Mouse (Mus musculus) neural tube, embryonic 13.5 days (tissue): Measurements from ENCODE around the gene Trim69. TPM values are rescaled to one million over a fixed set of nuclear protein-coding genes. Genes with fewer than 3 reads are reported as not detected.

Experiments
- ATAC-seq: fragments of 200-750 bp; cut with Nextera tagmentation; 2 replicates; pipeline ENCODE4 v1.8.0; 2017; ENCODE audit warnings: low read depth, mild to moderate bottlenecking, moderate TSS enrichment, moderate library complexity
- H3K27ac ChIP-seq: fragments of 300-500 bp; sonication (generic); replicated peaks from 2 replicates; pipeline ENCODE4 v1.5.1; 2015; ENCODE audit warnings: moderate library complexity, mild to moderate bottlenecking, inconsistent platforms
- H3K27me3 ChIP-seq: fragments of 300-500 bp; sonication (generic); 2 replicates; pipeline ENCODE4 v1.6.1; 2015; ENCODE audit warnings: mild to moderate bottlenecking, inconsistent platforms
- H3K36me3 ChIP-seq: fragments of 300-500 bp; sonication (generic); 2 replicates; pipeline ENCODE4 v1.6.1; 2015; ENCODE audit warnings: mild to moderate bottlenecking, inconsistent platforms
- H3K4me1 ChIP-seq: fragments of 300-500 bp; sonication (generic); replicated peaks from 2 replicates; pipeline ENCODE4 v1.6.1; 2015; ENCODE audit warnings: inconsistent platforms
- H3K4me2 ChIP-seq: fragments of 300-500 bp; sonication (generic); 2 replicates; pipeline ENCODE4 v1.6.1; 2015; ENCODE audit warnings: inconsistent platforms, mild to moderate bottlenecking, moderate library complexity
- H3K4me3 ChIP-seq: fragments of 300-500 bp; sonication (generic); 2 replicates; pipeline ENCODE4 v1.5.1; 2015; ENCODE audit warnings: mild to moderate bottlenecking, inconsistent platforms
- H3K9ac ChIP-seq: fragments of 300-500 bp; sonication (generic); 2 replicates; pipeline ENCODE4 v1.6.1; 2015; ENCODE audit warnings: moderate library complexity, mild to moderate bottlenecking, inconsistent platforms
- H3K9me3 ChIP-seq: fragments of 300-500 bp; sonication (generic); 2 replicates; pipeline ENCODE4 v1.6.1; 2016; ENCODE audit warnings: inconsistent platforms
- WGBS: fragments of 180-500 bp; shearing (Covaris S2); methylation state at CpG from one replicate; pipeline ENCODE4 v1.1.7; 2015; 5-methylcytosine and 5-hydroxymethylcytosine counted together
- polyA plus RNA-seq: library from polyadenylated mRNA; unstranded; fragments of >200 nt; fragmentation: Nextera tagmentation; extraction: Ambion mirVana; gene quantifications from 2 replicates; pipeline ENCODE4 v1.2.1, GENCODE M21; 2015

Gene Trim69
- polyA plus RNA-seq, 1 experiment from 2014 or later = not detected

- ATAC-seq = no peak
- no peaks in the 10 kb centered on the region for H3K27me3 ChIP-seq
- no peaks in the 10 kb centered on the region for H3K9me3 ChIP-seq
- WGBS = 95% methylated on average over 3 of the region's 3 CpGs
- no peak overlapping the region for H3K4me2 ChIP-seq
- peaks cover 7% of the 10 kb centered on the region for H3K4me1 ChIP-seq
- H3K27ac ChIP-seq = no peak overlapping the region
- no peak overlapping the region for H3K4me3 ChIP-seq
- no peaks in the 10 kb centered on the region for H3K36me3 ChIP-seq
- no peak overlapping the region for H3K9ac ChIP-seq
Observed at GRCm38 (mm10) chr2:122143111-122143510, 17.4 kb upstream of the Trim69 start.

DNA sequence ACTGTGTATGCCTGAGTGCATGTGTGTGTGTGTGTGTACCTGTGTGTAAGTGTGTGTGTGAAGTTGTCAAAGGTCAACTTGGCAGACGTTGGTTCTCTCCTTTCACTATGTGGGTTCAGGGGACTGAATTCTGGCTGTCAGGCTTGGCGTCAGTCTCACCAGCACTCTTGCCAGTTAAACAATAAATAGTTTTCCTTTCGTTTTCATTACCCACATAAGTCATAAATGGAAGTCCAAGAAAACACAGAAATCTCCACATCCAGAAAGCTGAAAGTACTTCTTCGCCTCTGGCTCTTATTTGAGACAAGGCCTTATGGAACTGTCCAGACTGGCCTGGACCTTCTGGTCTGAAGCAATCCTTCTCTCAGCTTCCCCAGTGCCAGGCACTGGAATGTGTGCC is 14.7 kb upstream of the Trim69 start:
- no peaks in the 10 kb centered on the region for H3K36me3 ChIP-seq
- 73% methylated on average over 4 of the region's 4 CpGs for WGBS
- no peak overlapping the region for H3K9ac ChIP-seq
- H3K27ac ChIP-seq = no peak overlapping the region
- ATAC-seq = no peak
- no peaks in the 10 kb centered on the region for H3K27me3 ChIP-seq
- H3K9me3 ChIP-seq = no peaks in the 10 kb centered on the region
- no peak overlapping the region for H3K4me2 ChIP-seq
- no peak overlapping the region for H3K4me3 ChIP-seq
- H3K4me1 ChIP-seq = peaks cover 15% of the 10 kb centered on the region

GRCm38 (mm10) chr2:122146687-122147086 is 13.8 kb upstream of the Trim69 start:
- no peak overlapping the region for H3K9ac ChIP-seq
- no peak for ATAC-seq
- 73% methylated on average over 6 of the region's 6 CpGs for WGBS
- H3K27me3 ChIP-seq = no peaks in the 10 kb centered on the region
- no peak overlapping the region for H3K4me3 ChIP-seq
- H3K27ac ChIP-seq = no peak overlapping the region
- no peaks in the 10 kb centered on the region for H3K36me3 ChIP-seq
- H3K4me1 ChIP-seq = peaks cover 15% of the 10 kb centered on the region
- H3K9me3 ChIP-seq = no peaks in the 10 kb centered on the region
- peak overlapping the region; percentile 87; the same call in 1 of the 2 replicates for H3K4me2 ChIP-seq

DNA sequence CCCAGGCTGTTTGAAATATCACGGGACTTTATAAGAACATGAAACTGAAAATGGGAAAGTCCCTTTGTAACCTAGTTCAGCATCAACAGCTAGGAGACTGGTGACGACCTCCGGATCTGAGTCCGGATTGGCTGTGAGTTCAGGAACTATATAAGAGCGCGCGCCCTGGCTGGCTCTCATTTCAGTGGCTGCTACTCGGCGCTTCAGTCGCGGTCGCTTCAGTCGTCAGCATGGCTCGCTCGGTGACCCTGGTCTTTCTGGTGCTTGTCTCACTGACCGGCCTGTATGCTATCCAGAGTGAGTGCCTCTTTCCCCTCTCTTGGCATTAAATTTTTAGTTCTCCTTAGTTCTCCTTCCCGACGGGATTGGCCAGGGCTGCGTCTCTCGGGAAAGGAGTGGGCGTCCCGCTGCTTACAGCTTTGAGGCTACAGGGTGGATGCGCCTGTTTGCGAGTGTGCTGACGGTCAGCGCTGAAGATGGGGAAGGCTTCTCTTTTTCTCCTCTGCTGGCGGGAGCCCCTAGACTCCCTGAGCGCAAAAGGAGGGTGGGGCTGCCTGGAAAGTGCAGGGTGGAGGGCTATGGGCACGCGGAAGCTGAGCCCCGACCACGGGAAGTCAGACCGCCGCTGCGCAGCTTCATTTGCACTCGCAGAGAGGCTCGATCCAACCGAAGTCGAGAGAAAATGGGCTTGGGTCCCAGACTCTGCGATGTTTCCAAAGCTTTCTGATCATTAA is 12.8 kb upstream of the Trim69 start, which contains the start of gene B2m:
B2m (plus strand) TSS at position 179 of the 734 bp plus-strand sequence.
- Histone ChIP-seq H3K27ac (peak within 1 kb of the TSS; percentile 68), H3K9me3 (no peaks in the 10 kb centered on the region), H3K4me2 (peak within 1 kb of the TSS; percentile 87), H3K4me3 (peak within 1 kb of the TSS; percentile 68), H3K9ac (peak within 1 kb of the TSS; percentile 85), H3K27me3 (no peaks in the 10 kb centered on the region), H3K4me1 (peaks cover 15% of the 10 kb centered on the region), H3K36me3 (no peaks in the 10 kb centered on the region)
- ATAC-seq = peak; percentile 98
- WGBS = under 1% methylated on average over 40 of the region's 40 CpGs

- H3K27ac ChIP-seq = no peak overlapping the region; the same call in 1 of the 2 replicates
- H3K9me3 ChIP-seq = no peaks in the 10 kb centered on the region
- H3K9ac ChIP-seq = peak overlapping the region; percentile 85
- H3K4me3 ChIP-seq = peak overlapping the region; percentile 68
- H3K4me2 ChIP-seq = peak overlapping the region; percentile 87
- 0 out of 2 replicates have a peak, but pooled peaks have one; percentile 16 for ATAC-seq
- 31% methylated on average over 18 of the region's 18 CpGs for WGBS
- H3K36me3 ChIP-seq = no peaks in the 10 kb centered on the region
- peaks cover 15% of the 10 kb centered on the region for H3K4me1 ChIP-seq
- H3K27me3 ChIP-seq = no peaks in the 10 kb centered on the region
Observed at GRCm38 (mm10) chr2:122148242-122148917, 12.1 kb upstream of the Trim69 start.

DNA sequence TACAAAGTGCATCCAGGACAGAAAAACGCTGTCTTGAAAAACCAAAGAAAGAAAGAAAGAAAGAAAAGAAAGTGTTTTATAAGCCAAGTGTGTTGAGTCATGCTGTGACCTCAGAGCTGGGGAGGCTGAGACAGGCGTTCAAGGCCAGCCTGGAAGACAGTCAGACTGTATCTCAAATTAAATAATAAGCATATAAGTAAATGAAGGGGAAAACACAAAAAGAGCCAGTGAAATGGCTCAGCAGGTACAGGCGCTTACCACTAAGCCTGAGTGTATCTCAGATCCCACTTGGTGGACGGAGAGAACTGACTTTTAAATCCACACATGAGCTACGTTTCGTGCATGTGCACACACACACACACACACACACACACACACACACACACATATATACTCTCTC is 11.2 kb upstream of the Trim69 start:
- H3K4me3 ChIP-seq = no peak overlapping the region
- WGBS = 90% methylated on average over 6 of the region's 6 CpGs
- H3K9ac ChIP-seq = no peak overlapping the region
- no peaks in the 10 kb centered on the region for H3K36me3 ChIP-seq
- ATAC-seq = no peak
- H3K9me3 ChIP-seq = no peaks in the 10 kb centered on the region
- no peak overlapping the region for H3K4me2 ChIP-seq
- no peaks in the 10 kb centered on the region for H3K27me3 ChIP-seq
- H3K4me1 ChIP-seq = peaks cover 15% of the 10 kb centered on the region
- H3K27ac ChIP-seq = no peak overlapping the region

DNA sequence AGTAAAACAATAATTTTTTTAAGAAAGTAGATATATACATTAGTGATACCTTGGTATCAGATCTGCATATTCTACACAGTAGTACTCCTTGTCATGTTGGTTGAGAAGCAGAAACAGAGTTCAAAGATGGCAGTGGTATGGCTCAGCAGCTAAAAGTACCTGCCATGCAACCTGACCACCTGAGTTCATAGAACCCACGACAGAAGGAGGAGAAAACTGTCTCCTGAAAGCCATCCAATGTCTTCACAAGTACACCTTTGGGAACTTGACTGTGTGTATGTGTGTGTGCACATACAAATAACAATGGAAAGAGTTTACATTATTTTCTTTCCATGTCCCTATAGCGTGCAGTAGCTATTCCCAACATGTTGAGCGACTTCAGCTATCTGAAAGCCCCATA is 10.8 kb upstream of the Trim69 start:
- Histone ChIP-seq H3K4me1 (peaks cover 15% of the 10 kb centered on the region), H3K36me3 (no peaks in the 10 kb centered on the region), H3K27ac (no peak overlapping the region), H3K4me2 (no peak overlapping the region), H3K9me3 (no peaks in the 10 kb centered on the region), H3K27me3 (no peaks in the 10 kb centered on the region), H3K9ac (no peak overlapping the region), H3K4me3 (no peak overlapping the region)
- 80% methylated on average over 3 of the region's 3 CpGs for WGBS
- ATAC-seq = no peak

DNA sequence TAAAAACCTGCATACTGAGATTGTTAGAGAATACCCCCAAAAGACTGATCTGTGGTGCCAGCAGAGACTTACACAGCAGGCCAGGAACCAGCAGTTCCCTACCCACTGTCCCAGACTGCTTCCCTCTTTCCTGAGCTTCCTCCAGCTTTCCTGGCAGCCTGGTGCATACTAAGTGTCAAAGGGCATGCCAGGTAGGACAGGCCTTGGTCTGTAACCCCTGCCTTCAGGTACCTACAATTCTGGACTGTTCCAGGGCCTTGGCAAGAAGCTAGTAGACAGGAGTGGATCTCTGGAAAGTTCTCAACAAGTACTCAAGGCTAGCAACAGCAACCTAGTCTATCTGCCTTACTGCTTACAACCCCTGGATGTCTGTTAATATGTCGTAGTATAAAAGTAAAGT is 9.3 kb upstream of the Trim69 start:
- no peak for ATAC-seq
- WGBS = 95% methylated on average over 1 of the region's 1 CpGs
- no peaks in the 10 kb centered on the region for H3K9me3 ChIP-seq

DNA sequence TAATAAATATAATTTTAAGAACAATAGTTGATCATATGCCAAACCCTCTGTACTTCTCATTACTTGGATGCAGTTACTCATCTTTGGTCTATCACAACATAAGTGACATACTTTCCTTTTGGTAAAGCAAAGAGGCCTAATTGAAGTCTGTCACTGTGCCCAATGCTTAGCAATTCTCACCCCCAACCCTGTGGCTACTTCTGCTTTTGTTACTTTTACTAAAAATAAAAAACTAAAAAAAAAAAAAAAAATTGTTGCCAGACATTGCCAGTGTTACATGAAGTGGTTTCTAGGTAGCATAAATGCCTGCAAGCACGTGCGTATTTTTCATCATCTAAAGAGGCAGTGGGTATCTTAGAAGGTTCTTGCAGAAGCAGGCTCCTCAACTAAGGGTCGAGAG is 7.7 kb upstream of the Trim69 start:
- Histone ChIP-seq H3K9me3 (no peaks in the 10 kb centered on the region), H3K9ac (no peak overlapping the region), H3K27ac (no peak overlapping the region), H3K4me2 (no peak overlapping the region), H3K27me3 (no peaks in the 10 kb centered on the region), H3K4me3 (no peak overlapping the region), H3K36me3 (no peaks in the 10 kb centered on the region), H3K4me1 (peaks cover 10% of the 10 kb centered on the region)
- WGBS = 82% methylated on average over 3 of the region's 3 CpGs
- no peak for ATAC-seq

More for the DNA sequence above, 9.3 kb upstream of the Trim69 start:
- Histone ChIP-seq H3K27ac (no peak overlapping the region), H3K36me3 (no peaks in the 10 kb centered on the region), H3K4me1 (peaks cover 15% of the 10 kb centered on the region), H3K4me2 (no peak overlapping the region), H3K27me3 (no peaks in the 10 kb centered on the region), H3K9ac (no peak overlapping the region), H3K4me3 (no peak overlapping the region)

- H3K9me3 ChIP-seq = no peaks in the 10 kb centered on the region
- no peak overlapping the region for H3K4me2 ChIP-seq
- no peaks in the 10 kb centered on the region for H3K27me3 ChIP-seq
- 91% methylated on average over 7 of the region's 7 CpGs for WGBS
- H3K36me3 ChIP-seq = no peaks in the 10 kb centered on the region
- H3K9ac ChIP-seq = no peak overlapping the region
- ATAC-seq = no peak
- H3K4me3 ChIP-seq = no peak overlapping the region
- no peaks in the 10 kb centered on the region; the same call in 1 of the 2 replicates for H3K4me1 ChIP-seq
- H3K27ac ChIP-seq = no peak overlapping the region
Observed at GRCm38 (mm10) chr2:122153681-122154365, 6.7 kb upstream of the Trim69 start.

DNA sequence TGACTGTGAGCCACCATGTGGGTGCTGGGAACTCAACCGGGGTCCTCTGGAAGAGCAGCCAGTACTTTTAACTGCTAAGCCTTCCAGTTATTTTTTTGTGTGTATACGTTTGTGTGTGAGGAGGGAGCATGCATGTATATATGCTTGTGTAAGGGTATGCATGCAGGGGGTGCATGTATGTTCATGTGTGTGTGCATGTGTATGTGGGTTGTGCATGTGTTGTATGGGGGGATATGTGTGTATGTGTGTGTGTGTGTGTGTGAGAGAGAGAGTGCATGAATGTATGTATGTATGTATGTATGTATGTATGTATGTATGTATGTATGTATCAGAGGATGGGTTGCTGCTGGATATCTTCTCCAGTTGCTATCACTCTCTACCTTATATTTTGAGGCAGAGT is 6.0 kb upstream of the Trim69 start:
- Histone ChIP-seq H3K4me1 (no peaks in the 10 kb centered on the region), H3K36me3 (no peaks in the 10 kb centered on the region), H3K9ac (no peak overlapping the region), H3K27me3 (no peaks in the 10 kb centered on the region), H3K27ac (no peak overlapping the region), H3K4me3 (no peak overlapping the region), H3K4me2 (no peak overlapping the region), H3K9me3 (no peaks in the 10 kb centered on the region)
- WGBS = 89% methylated on average over 2 of the region's 2 CpGs
- ATAC-seq = no peak

GRCm38 (mm10) chr2:122155292-122155691 is 5.2 kb upstream of the Trim69 start:
- Histone ChIP-seq H3K27ac (no peak overlapping the region), H3K4me1 (no peaks in the 10 kb centered on the region), H3K36me3 (no peaks in the 10 kb centered on the region), H3K4me2 (no peak overlapping the region), H3K4me3 (no peak overlapping the region), H3K27me3 (no peaks in the 10 kb centered on the region), H3K9me3 (no peaks in the 10 kb centered on the region), H3K9ac (no peak overlapping the region)
- no peak for ATAC-seq
- WGBS = 74% methylated on average over 2 of the region's 2 CpGs
